Mouse (Mus musculus) liver, embryonic 14 days (tissue): ENCODE data around the gene St5. TPM values are rescaled to one million over a fixed set of nuclear protein-coding genes. Genes with fewer than 3 reads are reported as not detected.

Experiments used
- polyA plus RNA-seq: library from polyadenylated mRNA; depleted of rRNA; stranded (reverse); fragments of >200 nt; gene quantifications from 2 replicates; pipeline ENCODE4 v1.2.3, GENCODE M21; 2012; rRNA removed

The St5 gene
- polyA plus RNA-seq, result 13.6 and 14.8 TPM in 2 replicates

GRCm38 (mm10) chr7:109703190-109704015, at the start of gene St5, which contains the start of gene Akip1:
Gene St5, minus strand, starts transcription at chr7:109703605.
Gene Akip1, plus strand, starts transcription at chr7:109703690.

GRCm38 (mm10) chr7:109752008-109752925, 48.9 kb upstream of the St5 start, which contains the start of gene Tmem9b:
Gene Tmem9b, minus strand, starts transcription at chr7:109752875.

GRCm38 (mm10) chr7:109731626-109732025, 28.2 kb upstream of the St5 start, which contains the start of gene Ascl3:
Gene Ascl3, minus strand, starts transcription at chr7:109731726.

GRCm38 (mm10) chr7:109723697-109724096, 20.3 kb upstream of the St5 start, which contains the start of gene BC051019:
Gene BC051019, minus strand, starts transcription at chr7:109723850.

GRCm38 (mm10) chr7:109518838-109519696, 184.3 kb downstream of the St5 start, which contains the start of gene Rpl27a:
Gene Rpl27a, plus strand, starts transcription at chr7:109519147.

GRCm38 (mm10) chr7:109508034-109508433, 195.4 kb downstream of the St5 start, which contains the start of gene Trim66:
Gene Trim66, minus strand, starts transcription at chr7:109508134.

Other genes with a start within 250 kb of the St5 start
- gene Trim66, start 195.5 kb downstream of the St5 start, polyA plus RNA-seq, result 0.03 TPM in 2 replicates
- gene Rpl27a, start 184.5 kb downstream of the St5 start, polyA plus RNA-seq, result 434 and 498 TPM in 2 replicates
- 20.3 and 23.0 TPM in 2 replicates for gene Akip1, start 85 bp upstream of the St5 start, polyA plus RNA-seq
- gene BC051019, start 20.2 kb upstream of the St5 start, polyA plus RNA-seq, result 0.08 TPM in 1 of 2 replicates, not detected in the other
- gene Ascl3, start 28.1 kb upstream of the St5 start, polyA plus RNA-seq, result not detected in 2 replicates
- 15.9 and 18.2 TPM in 2 replicates for gene Tmem9b, start 49.3 kb upstream of the St5 start, polyA plus RNA-seq
- gene Nrip3, start 78.4 kb upstream of the St5 start, polyA plus RNA-seq, result 0.25 and 0.29 TPM in 2 replicates
- gene Scube2, start 162.1 kb upstream of the St5 start, polyA plus RNA-seq, result 0.02 TPM in 2 replicates